Mouse (Mus musculus) liver, embryonic 11.5 days (tissue): ENCODE measurements around the gene Gm10840. TPM values are rescaled to one million over a fixed set of nuclear protein-coding genes. Genes with fewer than 3 reads are reported as not detected.
A peak's percentile ranks its signal among the peaks of the same experiment; 100 is the strongest.

Experiments
- ATAC-seq: fragments of 200-750 bp; cut with Nextera tagmentation; replicated peaks from 2 replicates; pipeline ENCODE4 v1.8.0; 2017; ENCODE audit warnings: moderate number of reproducible peaks, mild to moderate bottlenecking, moderate TSS enrichment, moderate library complexity; ENCODE audit not compliant: low FRiP score
- DNase-seq: peaks from one replicate; pipeline ENCODE4 v3.0.0-alpha.2; 2017; ENCODE audit warnings: low spot score
- H3K27ac ChIP-seq: fragments of 300-500 bp; sonication (generic); 2 replicates; pipeline ENCODE4 v1.5.1; 2014; ENCODE audit warnings: mild to moderate bottlenecking, low read depth, low read length, control low read depth
- H3K27me3 ChIP-seq: fragments of 300-500 bp; sonication (generic); replicated peaks from 2 replicates; pipeline ENCODE4 v1.6.1; 2014; ENCODE audit warnings: low read length, mixed read lengths; ENCODE audit not compliant: control insufficient read depth, insufficient read depth
- H3K36me3 ChIP-seq: fragments of 300-500 bp; sonication (generic); 2 replicates; pipeline ENCODE4 v1.6.1; 2014; ENCODE audit warnings: mild to moderate bottlenecking, low read length, moderate library complexity, mixed read lengths; ENCODE audit not compliant: control insufficient read depth, insufficient read depth
- H3K4me1 ChIP-seq: fragments of 300-500 bp; sonication (generic); replicated peaks from 2 replicates; pipeline ENCODE4 v1.6.1; 2014; ENCODE audit warnings: low read length, mixed read lengths; ENCODE audit not compliant: control insufficient read depth, insufficient read depth
- H3K4me2 ChIP-seq: fragments of 300-500 bp; sonication (generic); 2 replicates; pipeline ENCODE4 v1.6.1; 2014; ENCODE audit warnings: mild to moderate bottlenecking, control low read depth, moderate library complexity
- H3K4me3 ChIP-seq: fragments of 300-500 bp; sonication (generic); 2 replicates; pipeline ENCODE4 v1.5.1; 2014; ENCODE audit warnings: low read depth, low read length, control low read depth
- H3K9ac ChIP-seq: fragments of 300-500 bp; sonication (generic); 2 replicates; pipeline ENCODE4 v1.6.1; 2014; ENCODE audit warnings: low read depth, low read length, control low read depth
- H3K9me3 ChIP-seq: fragments of 300-500 bp; sonication (generic); 2 replicates; pipeline ENCODE4 v1.6.1; 2016; ENCODE audit warnings: low read length, inconsistent platforms, mixed read lengths; ENCODE audit not compliant: control insufficient read depth
- WGBS: fragments of 180-500 bp; shearing (Covaris S2); extraction: QIAGEN DNeasy Blood & Tissue Kit; methylation state at CpG from one replicate; pipeline ENCODE4 v1.1.7; 2014; 5-methylcytosine and 5-hydroxymethylcytosine counted together
- polyA plus RNA-seq: library from polyadenylated mRNA; unstranded; fragments of >200 nt; fragmentation: Nextera tagmentation; extraction: Ambion mirVana; gene quantifications from 2 replicates; pipeline ENCODE4 v1.2.1, GENCODE M21; 2014

Gene Gm10840
- polyA plus RNA-seq, 1 experiment from 2014 or later = not detected

DNA sequence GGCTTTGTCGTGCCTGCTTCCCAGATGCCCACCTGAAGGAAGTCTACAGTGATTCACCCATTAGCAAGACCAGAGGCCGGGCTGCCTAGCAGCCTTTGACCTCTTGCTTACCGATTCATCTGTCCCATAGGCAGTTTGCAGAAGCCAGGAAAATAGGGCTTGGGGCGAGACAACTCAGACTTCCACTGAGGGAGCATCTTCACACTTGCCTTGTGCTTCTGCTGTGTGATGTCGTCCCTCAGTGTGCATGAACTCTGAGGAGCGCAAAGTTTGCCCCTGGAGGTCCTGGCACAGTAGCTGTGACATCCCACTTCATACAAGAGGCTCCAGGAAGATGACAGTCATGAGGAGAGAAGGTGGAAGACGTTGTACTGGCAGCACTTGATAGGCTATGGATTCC, 3.5 kb upstream of the Gm10840 start:
- peaks cover 13% of the 10 kb centered on the region; the same call in 1 of the 2 replicates for H3K36me3 ChIP-seq

GRCm38 (mm10) chr11:106158081-106158929, 2.3 kb upstream of the Gm10840 start:
- peaks cover 24% of the 10 kb centered on the region for H3K4me1 ChIP-seq
- H3K9me3 ChIP-seq = no peaks in the 10 kb centered on the region
- WGBS = 54% methylated on average over 14 of the region's 14 CpGs
- H3K9ac ChIP-seq = peak overlapping the region; percentile 72; the same call in 1 of the 2 replicates
- H3K4me2 ChIP-seq = peak overlapping the region; percentile 91
- peak overlapping the region; percentile 68 for H3K4me3 ChIP-seq
- H3K36me3 ChIP-seq = peaks cover 14% of the 10 kb centered on the region
- no peak for ATAC-seq
- no peak for DNase-seq
- H3K27ac ChIP-seq = peak overlapping the region; percentile 83; the same call in 1 of the 2 replicates
- no peaks in the 10 kb centered on the region for H3K27me3 ChIP-seq

More for the DNA sequence above, 3.5 kb upstream of the Gm10840 start:
- no peak overlapping the region for H3K27ac ChIP-seq
- ATAC-seq (no peak), DNase-seq (no peak)
- H3K27me3 ChIP-seq = no peaks in the 10 kb centered on the region
- no peaks in the 10 kb centered on the region for H3K9me3 ChIP-seq
- 82% methylated on average over 7 of the region's 7 CpGs for WGBS
- H3K4me2 ChIP-seq = no peak overlapping the region
- H3K9ac ChIP-seq = no peak overlapping the region
- peaks cover 24% of the 10 kb centered on the region for H3K4me1 ChIP-seq
- no peak overlapping the region for H3K4me3 ChIP-seq

- H3K9me3 ChIP-seq = no peaks in the 10 kb centered on the region
- WGBS = 33% methylated on average over 9 of the region's 9 CpGs
- H3K9ac ChIP-seq = peak overlapping the region; percentile 72
- ATAC-seq = no peak
- peak overlapping the region; percentile 83 for H3K27ac ChIP-seq
- peaks cover 24% of the 10 kb centered on the region for H3K4me1 ChIP-seq
- peaks cover 16% of the 10 kb centered on the region for H3K36me3 ChIP-seq
- no peak for DNase-seq
- no peaks in the 10 kb centered on the region for H3K27me3 ChIP-seq
- peak overlapping the region; percentile 68 for H3K4me3 ChIP-seq
- H3K4me2 ChIP-seq = peak overlapping the region; percentile 91
These were observed 1.8 kb upstream of the Gm10840 start for GRCm38 (mm10) chr11:106158930-106159215.

DNA sequence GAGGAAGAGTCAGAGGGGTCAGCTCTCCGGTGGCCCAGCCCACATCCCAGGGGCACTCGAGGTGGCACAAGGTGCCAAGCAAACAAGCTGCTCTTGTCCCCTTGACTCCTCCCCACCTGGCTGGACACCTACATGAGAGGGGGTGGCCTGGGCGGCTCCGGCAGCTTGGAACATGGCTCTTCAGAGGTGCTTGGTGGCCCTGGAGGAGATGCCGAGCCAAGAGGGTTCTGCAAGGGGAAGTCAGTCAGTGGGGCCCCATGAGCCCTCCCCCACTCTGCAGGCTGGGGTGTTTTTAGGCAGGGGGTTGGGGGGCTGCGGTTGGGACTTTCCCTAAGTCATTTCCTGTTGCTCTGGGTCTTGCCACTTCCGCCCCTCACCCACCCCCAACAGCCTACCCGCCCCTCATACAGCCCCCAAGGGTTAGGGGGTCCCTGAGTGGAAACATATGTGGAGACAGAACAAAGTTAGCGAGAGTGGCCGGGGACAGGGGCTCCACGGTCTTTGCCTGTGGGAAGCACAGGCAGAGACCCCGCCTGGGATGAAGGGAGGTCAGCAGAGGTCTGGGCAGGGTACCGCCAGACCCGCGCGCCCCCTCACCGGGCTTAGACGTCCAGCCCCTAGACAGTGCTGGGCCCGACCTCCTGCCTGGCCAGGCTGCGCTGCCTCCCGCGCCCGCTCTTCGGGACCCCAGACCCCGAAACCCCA, 1.3 kb upstream of the Gm10840 start:
- peak; percentile 65 for DNase-seq
- Histone ChIP-seq H3K4me3 (peak overlapping the region; percentile 68), H3K36me3 (peaks cover 16% of the 10 kb centered on the region), H3K27ac (peak overlapping the region; percentile 83), H3K4me2 (peak overlapping the region; percentile 91), H3K9me3 (no peaks in the 10 kb centered on the region), H3K27me3 (no peaks in the 10 kb centered on the region), H3K9ac (peak overlapping the region; percentile 72), H3K4me1 (peaks cover 24% of the 10 kb centered on the region)
- ATAC-seq = peak; percentile 24
- WGBS = 2% methylated on average over 23 of the region's 25 CpGs

- Histone ChIP-seq H3K9ac (peak overlapping the region; percentile 72), H3K4me2 (peak overlapping the region; percentile 91), H3K4me1 (peaks cover 24% of the 10 kb centered on the region), H3K4me3 (peak overlapping the region; percentile 68), H3K9me3 (no peaks in the 10 kb centered on the region), H3K27ac (peak overlapping the region; percentile 83), H3K36me3 (peaks cover 14% of the 10 kb centered on the region), H3K27me3 (no peaks in the 10 kb centered on the region)
- peak; percentile 69 for ATAC-seq
- under 1% methylated on average over 79 of the region's 106 CpGs for WGBS
- DNase-seq = peak; percentile 80
These were observed 469 bp upstream of the Gm10840 start for GRCm38 (mm10) chr11:106159921-106160840.

- Histone ChIP-seq H3K4me3 (no peak overlapping the region), H3K36me3 (peaks cover 10% of the 10 kb centered on the region), H3K27ac (no peak overlapping the region), H3K4me2 (no peak overlapping the region), H3K9ac (no peak overlapping the region), H3K27me3 (no peaks in the 10 kb centered on the region), H3K4me1 (peaks cover 21% of the 10 kb centered on the region), H3K9me3 (no peaks in the 10 kb centered on the region)
- no peak for ATAC-seq
- WGBS = 86% methylated on average over 2 of the region's 2 CpGs
- no peak for DNase-seq
These were observed 1.6 kb downstream of the Gm10840 start for GRCm38 (mm10) chr11:106162237-106162636.

DNA sequence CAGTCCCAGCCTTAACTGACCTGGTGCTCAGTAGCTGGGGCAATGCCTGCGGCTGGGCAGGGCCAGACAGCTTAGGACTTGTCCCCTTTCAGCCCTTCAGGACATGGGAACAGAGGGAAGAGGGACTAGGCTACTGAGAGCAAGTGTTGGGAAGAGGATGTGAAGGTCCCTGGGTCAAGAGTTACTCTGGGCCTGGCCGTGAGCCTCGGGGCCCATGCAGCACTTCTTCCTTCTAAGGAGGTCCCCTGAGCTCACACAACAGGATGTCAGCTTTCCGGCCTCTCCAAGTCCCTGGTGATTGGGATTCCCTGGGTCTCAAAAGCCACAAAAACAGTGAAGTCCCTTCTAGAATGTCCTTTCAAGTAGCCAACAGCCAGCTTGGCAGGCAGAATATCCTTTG, 2.9 kb downstream of the Gm10840 start:
- H3K36me3 ChIP-seq = peaks cover 3% of the 10 kb centered on the region; the same call in 1 of the 2 replicates
- H3K4me2 ChIP-seq = no peak overlapping the region
- no peak overlapping the region for H3K4me3 ChIP-seq
- H3K27me3 ChIP-seq = no peaks in the 10 kb centered on the region
- no peak overlapping the region; the same call in 1 of the 2 replicates for H3K9ac ChIP-seq
- peaks cover 15% of the 10 kb centered on the region for H3K4me1 ChIP-seq
- DNase-seq (no peak), ATAC-seq (no peak)
- 66% methylated on average over 4 of the region's 4 CpGs for WGBS
- no peaks in the 10 kb centered on the region for H3K9me3 ChIP-seq
- H3K27ac ChIP-seq = peak overlapping the region; percentile 38

GRCm38 (mm10) chr11:106164601-106165180, 4.0 kb downstream of the Gm10840 start:
- ATAC-seq = no peak
- Histone ChIP-seq H3K36me3 (peaks cover 3% of the 10 kb centered on the region; the same call in 1 of the 2 replicates), H3K4me2 (no peak overlapping the region; the same call in 1 of the 2 replicates)

More at GRCm38 (mm10) chr11:106164601-106165180, 4.0 kb downstream of the Gm10840 start:
- Histone ChIP-seq H3K9ac (no peak overlapping the region), H3K27ac (peak overlapping the region; percentile 38; the same call in 1 of the 2 replicates), H3K4me1 (peaks cover 5% of the 10 kb centered on the region), H3K9me3 (no peaks in the 10 kb centered on the region), H3K27me3 (no peaks in the 10 kb centered on the region), H3K4me3 (no peak overlapping the region)
- DNase-seq = no peak
- WGBS = 83% methylated on average over 16 of the region's 16 CpGs
